Mouse (Mus musculus) Patski (cell line): Measurements from ENCODE around the gene Ttc13. TPM values are rescaled to one million over a fixed set of nuclear protein-coding genes. Genes with fewer than 3 reads are reported as not detected.

ENCODE experiments used
- ATAC-seq: fragments of 100-300 bp; one replicate; pipeline ENCODE4 v1.8.0; 2021
- CTCF ChIA-PET: fragments of 350-600 bp; sonication (Branson Sonifier 250); formaldehyde crosslinking; loops from one replicate; lab custom pipeline; 2022; ENCODE audit warnings: inconsistent platforms; lab: Charles Lee
- POLR2A ChIA-PET: fragments of 350-600 bp; sonication (Branson Sonifier 250); formaldehyde crosslinking; loops from one replicate; lab custom pipeline; 2022; ENCODE audit warnings: antibody characterized with exemption, inconsistent platforms; lab: Charles Lee
- DNase-seq: peaks from one replicate; pipeline ENCODE4 v3.0.0-alpha.2; 2011; ENCODE audit warnings: low read depth, low spot score
- H3K27me3 ChIP-seq: fragments of 371-371 bp; one replicate; pipeline ENCODE4 v1.5.1; 2021
- CTCF ChIP-seq: fragments of 100-300 bp; IDR thresholded peaks from one replicate; pipeline ENCODE4 v1.5.1; 2021
- in situ Hi-C: fragments of 300-500 bp; cut with MboI; formaldehyde crosslinking; loops from 3 replicates; pipeline ENCODE4 v1.11.1; 2018; ENCODE audit warnings: low pct_unique_long_range_greater_than_20kb, mixed read lengths
- polyA plus RNA-seq: library from polyadenylated mRNA; unstranded; gene quantifications from one replicate; pipeline ENCODE4 v1.2.3, GENCODE M21; 2021

Gene Ttc13
- polyA plus RNA-seq, 1 experiment from 2014 or later = 77.7 TPM

- CTCF ChIA-PET = interaction anchor here (1.2 to 1.6 kb wide), 3 partner anchors 9 to 145 kb away, joined by 3 to 4 read pairs (median 3); no protein-coding TSS in a partner anchor
- in situ Hi-C loops = no loop called here
- no peak for TF ChIP-seq CTCF
- POLR2A ChIA-PET = no interaction called here
- ATAC-seq = no peak
- no peaks in the 10 kb centered on the region for H3K27me3 ChIP-seq
- DNase-seq = no peak
Observed at GRCm38 (mm10) chr8:124641599-124641998, 80.2 kb downstream of the Ttc13 start.

GRCm38 (mm10) chr8:124635247-124635502 is 86.6 kb downstream of the Ttc13 start:
- no peaks in the 10 kb centered on the region for H3K27me3 ChIP-seq
- ChIA-PET POLR2A (no interaction called here), CTCF (interaction anchor here (1.3 kb wide), 1 partner anchor 13 kb away, joined by 3 read pairs; no protein-coding TSS in a partner anchor)
- in situ Hi-C loops = no loop called here
- DNase-seq (no peak), ATAC-seq (no peak)
- no peak for TF ChIP-seq CTCF

- ATAC-seq = no peak
- no peak for DNase-seq
- in situ Hi-C loops = no loop called here
- ChIA-PET CTCF (interaction anchor here (1.3 kb wide), 1 partner anchor 14 kb away, joined by 3 read pairs; no protein-coding TSS in a partner anchor), POLR2A (no interaction called here)
- no peaks in the 10 kb centered on the region for H3K27me3 ChIP-seq
- no peak for TF ChIP-seq CTCF
Observed at GRCm38 (mm10) chr8:124634411-124635246, 87.2 kb downstream of the Ttc13 start.

- H3K27me3 ChIP-seq = no peaks in the 10 kb centered on the region
- ChIA-PET POLR2A (no interaction called here), CTCF (interaction anchor here (1.1 kb wide), 1 partner anchor 8 kb away, joined by 3 read pairs; no protein-coding TSS in a partner anchor)
- ATAC-seq (no peak), DNase-seq (no peak)
- no peak for TF ChIP-seq CTCF
- in situ Hi-C loops = no loop called here
Observed at GRCm38 (mm10) chr8:124633001-124633703, 88.6 kb downstream of the Ttc13 start.

GRCm38 (mm10) chr8:124631966-124632365 is 89.8 kb downstream of the Ttc13 start:
- POLR2A ChIA-PET = no interaction called here
- no peaks in the 10 kb centered on the region for H3K27me3 ChIP-seq
- CTCF ChIA-PET = interaction anchor here (1.1 to 1.9 kb wide), 2 partner anchors 9 to 45 kb away, joined by 3 to 7 read pairs; no protein-coding TSS in a partner anchor
- ATAC-seq (no peak), DNase-seq (no peak)
- in situ Hi-C loops = no loop called here
- TF ChIP-seq CTCF = no peak

DNA sequence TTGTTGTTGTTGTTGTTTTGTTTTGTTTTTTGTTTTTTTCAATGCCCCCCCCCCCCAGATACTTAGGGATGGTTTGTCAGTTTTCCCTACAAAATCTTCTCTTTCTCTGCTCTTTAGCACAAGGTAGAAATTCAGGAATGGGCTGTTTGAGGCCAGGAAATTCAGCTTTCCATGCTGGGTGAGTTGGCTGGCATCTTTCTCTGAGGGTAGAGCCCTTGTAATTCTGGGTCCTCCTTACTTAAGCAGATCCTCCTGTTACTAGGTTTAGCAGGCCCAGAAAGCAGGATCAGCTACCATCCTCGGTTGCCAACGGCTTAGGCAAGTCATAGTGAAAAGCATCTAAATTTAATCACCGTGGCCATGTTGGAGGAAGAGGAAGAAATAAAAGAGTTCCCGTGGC is 90.9 kb downstream of the Ttc13 start:
- TF ChIP-seq CTCF = no peak
- in situ Hi-C loops = no loop called here
- POLR2A ChIA-PET = interaction anchor here (0.6 kb wide), 1 partner anchor 106 kb away, joined by 3 read pairs; no protein-coding TSS in a partner anchor
- no peak for DNase-seq
- CTCF ChIA-PET = interaction anchor here (1.3 to 1.9 kb wide), 2 partner anchors 9 to 47 kb away, joined by 4 to 7 read pairs; no protein-coding TSS in a partner anchor
- ATAC-seq = no peak
- no peaks in the 10 kb centered on the region for H3K27me3 ChIP-seq

DNA sequence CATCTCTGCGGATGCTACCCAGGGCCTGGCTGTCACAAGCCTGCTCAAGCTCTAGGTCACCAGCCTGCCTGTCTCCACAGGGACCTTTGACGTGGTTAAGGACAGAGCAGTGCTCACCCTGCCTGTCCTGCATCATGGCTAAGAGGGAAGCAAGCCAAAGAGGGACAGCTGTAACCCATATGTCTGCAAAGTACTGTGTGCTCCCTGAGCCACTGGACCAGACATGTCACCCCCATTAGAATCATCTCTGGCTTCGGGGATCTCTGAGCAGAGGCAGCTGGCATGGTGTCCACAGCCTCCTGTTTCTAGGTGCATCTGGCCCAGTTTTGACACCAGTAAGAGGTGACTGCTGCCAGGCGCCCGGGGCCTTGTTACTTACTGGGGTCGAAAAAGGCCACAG is 91.3 kb downstream of the Ttc13 start:
- ChIA-PET POLR2A (interaction anchor here (0.6 kb wide), 1 partner anchor 105 kb away, joined by 3 read pairs; no protein-coding TSS in a partner anchor), CTCF (interaction anchor here (1.3 to 1.9 kb wide), 2 partner anchors 9 to 47 kb away, joined by 4 to 7 read pairs; no protein-coding TSS in a partner anchor)
- no peak for TF ChIP-seq CTCF
- no peak for ATAC-seq
- in situ Hi-C loops = no loop called here
- DNase-seq = no peak
- no peaks in the 10 kb centered on the region for H3K27me3 ChIP-seq

- ChIA-PET CTCF (interaction anchor here (2.3 kb wide), 1 partner anchor 9 kb away, joined by 8 read pairs; no protein-coding TSS in a partner anchor), POLR2A (interaction anchor here (1.0 kb wide), 1 partner anchor 27 kb away, joined by 3 read pairs; no protein-coding TSS in a partner anchor)
- ATAC-seq = no peak
- no peak for DNase-seq
- no peak for TF ChIP-seq CTCF
- in situ Hi-C loops = no loop called here
- H3K27me3 ChIP-seq = no peaks in the 10 kb centered on the region
Observed at GRCm38 (mm10) chr8:124626251-124626650, 95.5 kb downstream of the Ttc13 start.

Other genes with a start within 250 kb of the Ttc13 start
- 41.6 TPM for gene Cog2, start 201.2 kb downstream of the Ttc13 start, polyA plus RNA-seq
- 121 TPM for gene Agt, start 152.3 kb downstream of the Ttc13 start, polyA plus RNA-seq
- gene Capn9, start 145.9 kb downstream of the Ttc13 start, polyA plus RNA-seq = not detected
- 84.9 TPM for gene 2310022B05Rik, start 58.6 kb downstream of the Ttc13 start, polyA plus RNA-seq
- gene Arv1, start 156 bp upstream of the Ttc13 start, polyA plus RNA-seq = 18.5 TPM
- 1.2 TPM for gene Fam89a, start 29.8 kb upstream of the Ttc13 start, polyA plus RNA-seq
- gene Trim67, start 71.1 kb upstream of the Ttc13 start, polyA plus RNA-seq = 0.33 TPM
- gene Gnpat, start 141.1 kb upstream of the Ttc13 start, polyA plus RNA-seq = 102 TPM
- 43.0 TPM for gene 2810004N23Rik, start 141.1 kb upstream of the Ttc13 start, polyA plus RNA-seq
- 12.2 TPM for gene Exoc8, start 175.7 kb upstream of the Ttc13 start, polyA plus RNA-seq
- gene Sprtn, start 175.9 kb upstream of the Ttc13 start, polyA plus RNA-seq = 16.5 TPM
- 50.7 TPM for gene Egln1, start 227.3 kb upstream of the Ttc13 start, polyA plus RNA-seq